Mouse (Mus musculus): ENCODE measurements at regions not wholly inside any gene's neighbourhood (a gene's known extent, or its start where the extent isn't known, plus 50 kb on each side); places are given as distances from the start of the nearest gene placed in this dataset.
"Not testable (repeated sequence)": the region's sequence is repeated elsewhere in the genome, so short reads cannot be mapped to it uniquely, and the experiment has no call there.

DNA sequence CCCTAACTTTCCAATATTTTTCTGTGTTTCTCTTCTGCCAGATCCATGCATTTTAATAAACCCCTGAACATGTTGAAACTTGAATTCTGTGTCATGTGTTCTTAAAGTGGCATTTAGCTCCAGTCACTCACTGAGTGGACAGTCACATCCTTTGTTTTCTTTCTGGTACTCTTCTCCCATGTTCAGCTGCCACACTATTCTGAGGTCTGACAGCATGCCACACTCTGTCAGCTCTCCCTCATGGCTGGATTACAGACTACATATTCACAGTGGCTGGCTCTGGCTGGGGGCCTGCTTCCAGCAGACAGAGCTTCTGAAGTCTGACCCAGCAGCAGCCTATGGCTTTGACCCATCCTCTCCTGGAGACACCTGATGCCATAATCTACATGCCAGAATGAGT lies 73.4 kb upstream of the Arhgap42 start:
- H3K27ac ChIP-seq, result peak overlapping the region; percentile 56; the same call in 1 of the 2 replicates
- H3K4me1 ChIP-seq, result peaks cover 9% of the 10 kb centered on the region
- no peaks in the 10 kb centered on the region for H3K27me3 ChIP-seq (ENCODE audit: poor library complexity, severe bottlenecking)
- H3K9me3 ChIP-seq, result no peaks in the 10 kb centered on the region
- H3K4me3 ChIP-seq, result no peak overlapping the region
- DNase-seq (ENCODE audit: extremely low spot score, low spot score), result no peak
- H3K36me3 ChIP-seq (replicated peaks), result no peaks in the 10 kb centered on the region

DNA sequence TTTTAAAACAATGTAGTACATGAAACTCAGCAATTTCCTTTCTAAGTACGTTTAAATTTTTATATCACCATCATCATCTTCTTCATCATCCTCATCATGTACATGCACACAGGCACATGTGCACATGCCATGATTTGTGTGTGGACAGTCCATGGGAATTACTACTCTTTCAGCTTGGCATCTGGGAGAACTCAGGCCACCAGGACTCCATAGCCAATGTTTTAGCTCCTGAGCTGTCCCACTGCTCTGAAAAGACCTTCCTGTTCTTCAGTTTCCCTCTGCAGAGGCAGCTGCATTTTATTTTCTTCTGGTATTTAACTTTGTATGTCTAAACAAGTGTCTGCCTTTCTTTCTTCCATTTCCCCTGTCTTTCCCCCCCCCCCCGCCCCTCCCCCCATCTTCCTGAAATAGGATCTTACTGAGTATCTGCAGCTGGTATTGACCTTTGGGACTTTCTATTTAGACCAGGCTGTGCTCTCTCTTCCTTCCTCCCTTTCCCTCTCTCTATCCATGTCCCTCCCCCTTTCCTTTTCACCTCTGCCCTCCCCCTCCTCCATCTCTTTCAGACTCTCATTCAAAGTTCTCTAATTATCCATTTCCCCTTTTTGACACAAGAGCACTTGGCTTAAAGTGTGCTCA lies 72.8 kb upstream of the Arhgap42 start:
- DNase-seq (ENCODE audit: extremely low spot score, low spot score), result no peak
- no peak overlapping the region for H3K4me3 ChIP-seq
- H3K27me3 ChIP-seq (ENCODE audit: poor library complexity, severe bottlenecking), result no peaks in the 10 kb centered on the region
- H3K27ac ChIP-seq, result no peak overlapping the region
- H3K36me3 ChIP-seq (replicated peaks), result no peaks in the 10 kb centered on the region
- H3K4me1 ChIP-seq, result peaks cover 9% of the 10 kb centered on the region
- WGBS, result 92% methylated on average over 1 of the region's 2 CpGs
- no peaks in the 10 kb centered on the region for H3K9me3 ChIP-seq

DNA sequence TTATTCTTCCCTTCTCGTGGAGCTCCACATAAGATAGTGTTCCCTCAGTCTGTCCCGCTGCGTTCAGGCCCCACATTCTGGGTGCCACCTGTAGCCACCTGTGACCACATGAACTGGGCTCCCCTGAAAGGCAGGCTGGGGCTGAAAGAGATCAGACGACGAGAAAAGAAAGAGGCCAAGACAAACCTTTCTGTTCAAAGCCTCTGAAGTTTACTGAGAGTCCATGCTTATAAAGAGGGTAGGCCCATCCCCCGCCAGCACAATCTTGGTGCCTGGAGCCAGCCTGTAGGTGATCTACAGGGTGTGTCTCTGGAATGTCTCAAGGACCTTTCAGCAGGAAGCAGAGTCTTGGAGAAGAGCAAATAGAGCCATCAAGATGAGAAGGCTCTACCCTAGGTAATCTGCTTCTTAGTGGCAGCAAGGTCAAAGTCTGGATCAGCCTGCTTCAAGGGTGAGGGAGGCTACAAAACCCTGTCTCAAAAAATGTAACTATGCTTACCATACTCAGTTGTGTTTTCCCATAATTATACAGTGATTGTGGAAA lies 72.2 kb upstream of the Arhgap42 start:
- not testable (repeated sequence) for H3K36me3 ChIP-seq (replicated peaks); H3K4me1 ChIP-seq; DNase-seq (ENCODE audit: extremely low spot score, low spot score); H3K9me3 ChIP-seq; H3K27ac ChIP-seq; H3K27me3 ChIP-seq (ENCODE audit: poor library complexity, severe bottlenecking); H3K4me3 ChIP-seq
- 83% methylated on average over 6 of the region's 6 CpGs for WGBS

DNA sequence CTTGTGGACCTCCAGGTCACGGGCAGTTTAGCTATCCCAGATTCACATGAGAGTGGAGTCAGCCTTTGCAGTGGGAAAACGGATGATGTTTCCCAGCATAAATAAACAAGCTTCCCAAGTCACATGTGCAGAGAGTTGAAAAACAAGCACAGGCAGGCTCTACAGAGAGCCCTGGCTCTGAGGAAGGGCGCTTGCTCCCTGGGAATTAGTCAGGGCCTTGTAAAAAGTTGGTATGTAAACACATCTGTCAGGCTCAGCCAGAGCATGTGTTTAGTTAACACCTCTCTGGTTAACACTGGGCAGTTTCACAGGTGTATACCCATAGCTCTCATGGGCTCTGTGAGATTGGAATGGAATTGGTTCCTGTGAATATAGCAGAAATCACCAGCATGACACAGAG lies 51.9 kb upstream of the Arhgap42 start:
- no peak overlapping the region for H3K4me3 ChIP-seq
- H3K9me3 ChIP-seq, result no peaks in the 10 kb centered on the region
- H3K4me1 ChIP-seq, result no peaks in the 10 kb centered on the region
- H3K27ac ChIP-seq, result no peak overlapping the region
- 74% methylated on average over 3 of the region's 3 CpGs for WGBS
- no peaks in the 10 kb centered on the region for H3K27me3 ChIP-seq (ENCODE audit: poor library complexity, severe bottlenecking)
- DNase-seq (ENCODE audit: extremely low spot score, low spot score), result no peak
- no peaks in the 10 kb centered on the region for H3K36me3 ChIP-seq (replicated peaks)

DNA sequence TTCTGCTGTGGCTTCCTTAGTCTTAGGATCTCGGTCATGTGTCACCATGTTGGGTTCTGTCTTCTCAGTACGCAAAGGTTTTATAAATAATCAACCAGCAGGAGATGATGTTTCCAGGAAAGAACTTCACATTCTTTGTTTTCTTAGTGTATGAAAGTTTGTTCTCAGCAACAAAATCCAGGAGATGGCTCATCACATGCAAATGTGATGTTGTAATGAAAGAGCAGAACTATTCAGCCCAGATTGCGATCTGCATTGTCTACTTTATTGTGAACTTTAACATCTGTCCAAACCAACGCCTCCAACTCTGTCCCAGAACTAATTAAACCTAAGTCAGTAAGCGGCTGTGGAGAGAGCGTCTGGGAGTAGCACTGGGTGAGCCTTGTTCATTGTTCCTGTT lies 50.7 kb upstream of the Arhgap42 start:
- Histone ChIP-seq H3K27ac (no peak overlapping the region), H3K9me3 (no peaks in the 10 kb centered on the region), H3K4me1 (no peaks in the 10 kb centered on the region), H3K36me3 (replicated peaks) (no peaks in the 10 kb centered on the region), H3K4me3 (no peak overlapping the region), H3K27me3 (ENCODE audit: poor library complexity, severe bottlenecking) (no peaks in the 10 kb centered on the region)
- WGBS, result 69% methylated on average over 6 of the region's 6 CpGs
- DNase-seq (ENCODE audit: extremely low spot score, low spot score), result no peak
